Mouse (Mus musculus) naive thymus-derived CD4-positive, alpha-beta T cell, adult 5 months (primary cell): ENCODE measurements around the gene Gm595. TPM values are rescaled to one million over a fixed set of nuclear protein-coding genes. Genes with fewer than 3 reads are reported as not detected.

Experiments used
- polyA plus RNA-seq: library from polyadenylated mRNA; unstranded; fragments of 100-300 nt; shearing (Covaris generic); gene quantifications from one replicate; pipeline ENCODE4 v1.2.1, GENCODE M21; 2017

Gm595 gene
- not detected for polyA plus RNA-seq

GRCm38 (mm10) chrX:48877613-48878012, at the start of gene Gm595:
Gene Gm595 (minus strand): TSS chrX:48877713.

Other genes starting within 250 kb of the Gm595 start
- gene Gpr119, start 203.2 kb downstream of the Gm595 start, polyA plus RNA-seq: not detected
- gene Rbmx2, start 182.7 kb downstream of the Gm595 start, polyA plus RNA-seq: 12.2 TPM